ENCODE assay signal across 24 mouse cellular contexts in genomic region chr9:37687288-37687940, GRCm38 (mm10). TPM values are rescaled to one million over a fixed set of nuclear protein-coding genes. Genes with fewer than 3 reads are reported as not detected.
A peak's percentile ranks its signal among the peaks of the same experiment; 100 is the strongest.
DNase-seq lines count a peak whose midpoint lies in the region; ATAC-seq and TF ChIP-seq lines count a peak whose summit lies in the region.
"Had no signal": no experiment of that assay in that cellular context is flagged by ENCODE, and none has a peak within 500 bp of the region (broad histone marks: within the 10 kb centered on the region; RNA-seq: fewer than 3 reads in every experiment).

No protein-coding gene starts in this region.

- TF ChIP-seq CTCF in kidney, adult 2 months (conservative IDR thresholded peaks at IDR 0.05; ENCODE audit: insufficient read depth, insufficient read length, low read depth, low read length): no peak

- no peak for TF ChIP-seq POLR2A in kidney, adult 2 months (IDR thresholded peaks at IDR 0.05; ENCODE audit: low read depth, low read length)

- WGBS in neural tube, embryonic 15.5 days: 66% methylated on average over 3 of the region's 3 CpGs
- WGBS in kidney, adult 2 months: 78% methylated on average over 3 of the region's 3 CpGs

- H3K4me3 ChIP-seq in neural tube, embryonic 15.5 days (replicated peaks): no peak overlapping the region
- no peak overlapping the region for H3K4me3 ChIP-seq in kidney, adult 2 months (ENCODE audit: insufficient read depth, low read depth, low read length)

- H3K27ac ChIP-seq in neural tube, embryonic 15.5 days (replicated peaks): no peak overlapping the region
- H3K27ac ChIP-seq in kidney, adult 2 months (ENCODE audit: insufficient read depth, low read depth, low read length): no peak overlapping the region
- H3K27ac ChIP-seq: macrophage had no signal

- H3K9ac ChIP-seq in neural tube, embryonic 15.5 days (replicated peaks): no peak overlapping the region
- H3K9ac ChIP-seq: lung, embryonic 14.5 days had no signal

- ATAC-seq in neural tube, embryonic 15.5 days (ENCODE audit: low FRiP score): peak; percentile 59; the same call in 1 of the 2 replicates
- no peak for ATAC-seq in inflammation-experienced regulatory T-cells, adult 6 months
- ATAC-seq: intestine, postnatal 0 days had no signal

- H3K9me3 ChIP-seq in neural tube, embryonic 15.5 days (replicated peaks): no peaks in the 10 kb centered on the region

- H3K36me3 ChIP-seq in neural tube, embryonic 15.5 days: no peaks in the 10 kb centered on the region
- no peaks in the 10 kb centered on the region for H3K36me3 ChIP-seq in kidney, adult 2 months (ENCODE audit: control insufficient read depth, insufficient read depth, low read length)

- no peaks in the 10 kb centered on the region for H3K27me3 ChIP-seq in neural tube, embryonic 15.5 days (replicated peaks)
- no peaks in the 10 kb centered on the region for H3K27me3 ChIP-seq in kidney, adult 2 months (replicated peaks; ENCODE audit: control insufficient read depth, insufficient read depth, low read length)

- no peaks in the 10 kb centered on the region for H3K4me1 ChIP-seq in neural tube, embryonic 15.5 days
- no peaks in the 10 kb centered on the region for H3K4me1 ChIP-seq in kidney, adult 2 months (ENCODE audit: control insufficient read depth, insufficient read depth, low read length)

- peak; percentile 25 for DNase-seq in layer of hippocampus, adult 11-12 months (ENCODE audit: low spot score)
- DNase-seq in layer of hippocampus, postnatal 25 days (ENCODE audit: extremely low spot score in 1 of 2, low spot score in 1 of 2): no peak
- no peak for DNase-seq in neural tube, embryonic 10.5 days (ENCODE audit: extremely low spot score, low spot score)
- DNase-seq in fibroblast of lung, adult 2 months (ENCODE audit: low read depth): peak; percentile 7
- no peak for DNase-seq in kidney, adult 2 months
- DNase-seq: adrenal gland, postnatal 36 days; cerebellum, adult 11 months; cerebellum, postnatal 25 days; gastrocnemius, postnatal 25 days; kidney, postnatal 10 days; lung, embryonic 14.5 days had no signal

- no peak overlapping the region for H3K4me2 ChIP-seq in neural tube, embryonic 15.5 days
- H3K4me2 ChIP-seq: liver, embryonic 11.5 days; lung, embryonic 14.5 days had no signal

RNA-seq across cellular contexts. Expression of gene Panx3, which starts 18.4 kb away (rescaled TPM):
- total RNA-seq in layer of hippocampus, postnatal 25 days (2021): not detected
- 0.47 and 1.1 TPM in 2 replicates for polyA plus RNA-seq in neural tube, embryonic 15.5 days (2015; fragmentation: Nextera tagmentation; extraction: Ambion mirVana)
- polyA plus RNA-seq in kidney, adult 2 months (2012; rRNA removed): not detected in 2 replicates
- polyA plus RNA-seq in inflammation-experienced regulatory T-cells, adult 6 months (2017; shearing (Covaris generic)): not detected
- total RNA-seq: gastrocnemius, postnatal 25 days; heart, postnatal 25 days; left cerebral cortex, postnatal 10 days; monocyte, adult 5-6 weeks; neutrophil, adult 5-6 weeks had no signal
- polyA plus RNA-seq: intestine, postnatal 0 days; liver, embryonic 11.5 days; lung, embryonic 14.5 days; macrophage; small intestine, adult 2 months; stomach, embryonic 14.5 days; thymus, postnatal 0 days had no signal

RNA-seq across cellular contexts. Expression of gene Olfr160, which starts 28.6 kb away (rescaled TPM):
- not detected for total RNA-seq in layer of hippocampus, postnatal 25 days (2021)
- polyA plus RNA-seq in neural tube, embryonic 15.5 days (2015; fragmentation: Nextera tagmentation; extraction: Ambion mirVana): not detected in 2 replicates
- polyA plus RNA-seq in kidney, adult 2 months (2012; rRNA removed): not detected in 2 replicates
- not detected for polyA plus RNA-seq in inflammation-experienced regulatory T-cells, adult 6 months (2017; shearing (Covaris generic))
- total RNA-seq: adrenal gland, postnatal 36 days; gastrocnemius, postnatal 25 days; heart, postnatal 25 days; left cerebral cortex, postnatal 10 days; monocyte, adult 5-6 weeks; neutrophil, adult 5-6 weeks had no signal
- polyA plus RNA-seq: embryonic facial prominence, embryonic 11.5 days; intestine, postnatal 0 days; liver, embryonic 11.5 days; lung, embryonic 14.5 days; macrophage; small intestine, adult 2 months; stomach, embryonic 14.5 days; thymus, postnatal 0 days had no signal

RNA-seq across cellular contexts. Expression of gene Tbrg1, which starts 30.3 kb away (rescaled TPM):
- 10 to 100 TPM; 47.4 to 49.8 TPM for total RNA-seq in layer of hippocampus, postnatal 25 days (2021)
- polyA plus RNA-seq in neural tube, embryonic 15.5 days (2015; fragmentation: Nextera tagmentation; extraction: Ambion mirVana): 87.5 and 94.9 TPM in 2 replicates
- 34.6 and 34.8 TPM in 2 replicates for polyA plus RNA-seq in kidney, adult 2 months (2012; rRNA removed)
- 100 to 1,000 TPM; 190 to 216 (median 204) TPM for polyA plus RNA-seq in inflammation-experienced regulatory T-cells, adult 6 months (2017; shearing (Covaris generic))

RNA-seq across cellular contexts. Expression of gene Olfr874, which starts 57.5 kb away (rescaled TPM):
- not detected for total RNA-seq in layer of hippocampus, postnatal 25 days (2021)
- not detected in 2 replicates for polyA plus RNA-seq in neural tube, embryonic 15.5 days (2015; fragmentation: Nextera tagmentation; extraction: Ambion mirVana)
- polyA plus RNA-seq in kidney, adult 2 months (2012; rRNA removed): not detected in 2 replicates
- polyA plus RNA-seq in inflammation-experienced regulatory T-cells, adult 6 months (2017; shearing (Covaris generic)): not detected
- total RNA-seq: adrenal gland, postnatal 36 days; gastrocnemius, postnatal 25 days; heart, postnatal 25 days; left cerebral cortex, postnatal 10 days; monocyte, adult 5-6 weeks; neutrophil, adult 5-6 weeks had no signal
- polyA plus RNA-seq: embryonic facial prominence, embryonic 11.5 days; intestine, postnatal 0 days; liver, embryonic 11.5 days; lung, embryonic 14.5 days; macrophage; small intestine, adult 2 months; stomach, embryonic 14.5 days; thymus, postnatal 0 days had no signal

Comparison
In these comparisons a context has a peak if more than half of its experiments do, and no peak if none do; other contexts are left out.
1. DNase-seq: peak in layer of hippocampus, adult 11-12 months (single experiment) and fibroblast of lung, adult 2 months (single experiment); none in layer of hippocampus, postnatal 25 days (0 of 2), neural tube, embryonic 10.5 days (single experiment) and kidney, adult 2 months (single experiment).